Mouse (Mus musculus) forebrain, embryonic 10.5 days (tissue): ENCODE results near the gene Gm49387. TPM values are rescaled to one million over a fixed set of nuclear protein-coding genes. Genes with fewer than 3 reads are reported as not detected.

Source experiments
- DNase-seq: peaks from one replicate; pipeline ENCODE4 v3.0.0-alpha.2; 2017; ENCODE audit warnings: low spot score; ENCODE audit errors: extremely low spot score
- H3K27ac ChIP-seq: fragments of 300-500 bp; sonication (generic); 2 replicates; pipeline ENCODE4 v1.5.1; 2016; ENCODE audit warnings: mild to moderate bottlenecking
- H3K27me3 ChIP-seq: fragments of 300-500 bp; sonication (generic); 2 replicates; pipeline ENCODE4 v1.6.1; 2016; ENCODE audit warnings: mild to moderate bottlenecking; ENCODE audit not compliant: poor library complexity, severe bottlenecking
- H3K36me3 ChIP-seq: fragments of 300-500 bp; sonication (generic); replicated peaks from 2 replicates; pipeline ENCODE4 v1.6.1; 2016; ENCODE audit warnings: mild to moderate bottlenecking, moderate library complexity
- H3K4me1 ChIP-seq: fragments of 300-500 bp; sonication (generic); 2 replicates; pipeline ENCODE4 v1.6.1; 2016
- H3K4me3 ChIP-seq: fragments of 300-500 bp; sonication (generic); 2 replicates; pipeline ENCODE4 v1.5.1; 2016; ENCODE audit warnings: mild to moderate bottlenecking, moderate library complexity
- H3K9me3 ChIP-seq: fragments of 300-500 bp; sonication (generic); 2 replicates; pipeline ENCODE4 v1.6.1; 2016; ENCODE audit warnings: mild to moderate bottlenecking, moderate library complexity
- WGBS: fragments of 180-500 bp; shearing (Covaris S2); methylation state at CpG from one replicate; pipeline ENCODE4 v1.1.7; 2016; 5-methylcytosine and 5-hydroxymethylcytosine counted together
- polyA plus RNA-seq: library from polyadenylated mRNA; unstranded; fragments of >200 nt; fragmentation: Nextera tagmentation; extraction: Ambion mirVana; gene quantifications from 2 replicates; pipeline ENCODE4 v1.2.1, GENCODE M21; 2016

Gm49387 gene
- polyA plus RNA-seq: 0.10 and 1.5 TPM in 2 replicates

GRCm38 (mm10) chr14:31640346-31640889 lies at the start of gene Gm49387:
Gm49387 (minus strand) TSS chr14:31640878.
- H3K4me3 ChIP-seq: peak within 1 kb of the TSS; percentile 77
- no peak for DNase-seq
- H3K27me3 ChIP-seq: no peaks in the 10 kb centered on the region
- H3K27ac ChIP-seq: peak within 1 kb of the TSS; percentile 90
- H3K36me3 ChIP-seq: no peaks in the 10 kb centered on the region
- peaks cover 17% of the 10 kb centered on the region for H3K4me1 ChIP-seq
- no peaks in the 10 kb centered on the region for H3K9me3 ChIP-seq
- 5% methylated on average over 26 of the region's 26 CpGs for WGBS

DNA sequence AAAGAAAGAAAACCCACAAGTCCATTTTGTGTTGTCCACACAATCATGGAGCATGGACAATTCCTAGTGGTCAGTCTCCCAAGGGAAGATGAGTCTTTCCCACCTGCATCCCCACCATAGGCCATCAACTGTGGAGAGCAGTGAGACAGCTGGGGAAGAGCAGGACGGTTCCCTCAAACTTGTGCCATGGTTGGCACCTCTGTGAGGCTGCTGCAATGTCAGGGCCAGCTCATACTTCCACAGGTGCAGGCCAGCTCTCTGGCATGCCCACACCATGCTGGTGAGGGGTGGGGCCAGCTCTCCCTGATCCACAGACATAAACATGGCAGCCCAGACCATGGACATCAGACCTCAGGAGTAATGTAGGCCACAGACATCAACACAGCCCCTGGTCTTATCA lies 45.6 kb upstream of the Gm49387 start:
- H3K36me3 ChIP-seq: no peaks in the 10 kb centered on the region
- H3K9me3 ChIP-seq: no peaks in the 10 kb centered on the region
- no peak overlapping the region for H3K27ac ChIP-seq
- no peaks in the 10 kb centered on the region for H3K27me3 ChIP-seq
- peaks cover 10% of the 10 kb centered on the region for H3K4me1 ChIP-seq
- H3K4me3 ChIP-seq: no peak overlapping the region
- WGBS: 100% methylated on average over 1 of the region's 1 CpGs
- DNase-seq: no peak

GRCm38 (mm10) chr14:31685680-31686079 lies 45.0 kb upstream of the Gm49387 start:
- no peaks in the 10 kb centered on the region for H3K9me3 ChIP-seq
- H3K4me1 ChIP-seq: peaks cover 10% of the 10 kb centered on the region
- 90% methylated on average over 10 of the region's 10 CpGs for WGBS
- no peaks in the 10 kb centered on the region for H3K36me3 ChIP-seq
- no peak overlapping the region for H3K4me3 ChIP-seq
- H3K27me3 ChIP-seq: no peaks in the 10 kb centered on the region
- no peak for DNase-seq
- H3K27ac ChIP-seq: no peak overlapping the region

GRCm38 (mm10) chr14:31684343-31685040 lies 43.8 kb upstream of the Gm49387 start:
- no peak overlapping the region for H3K4me3 ChIP-seq
- no peak overlapping the region for H3K27ac ChIP-seq
- no peaks in the 10 kb centered on the region for H3K36me3 ChIP-seq
- no peak for DNase-seq
- 69% methylated on average over 7 of the region's 7 CpGs for WGBS
- H3K4me1 ChIP-seq: peaks cover 10% of the 10 kb centered on the region
- no peaks in the 10 kb centered on the region for H3K27me3 ChIP-seq
- H3K9me3 ChIP-seq: no peaks in the 10 kb centered on the region

DNA sequence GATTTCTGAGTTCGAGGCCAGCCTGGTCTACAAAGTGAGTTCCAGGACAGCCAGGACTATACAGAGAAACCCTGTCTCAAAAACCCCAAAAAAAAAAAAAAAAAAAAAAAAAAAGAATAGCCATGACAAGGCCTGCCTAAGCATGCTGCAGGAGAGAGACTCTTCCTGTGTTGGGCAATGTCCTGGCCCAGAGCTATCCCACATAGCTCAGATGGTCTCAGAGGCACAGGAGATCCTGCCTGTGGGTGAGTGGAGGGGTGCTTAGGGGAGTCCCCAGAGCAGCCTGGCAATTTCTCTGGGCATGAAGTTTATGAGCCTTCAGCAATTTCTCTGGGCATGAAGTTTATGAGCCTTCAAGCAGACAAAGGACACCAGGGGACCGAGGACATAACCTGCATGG lies 42.9 kb upstream of the Gm49387 start:
- H3K27ac ChIP-seq: no peak overlapping the region
- DNase-seq: no peak
- no peaks in the 10 kb centered on the region for H3K36me3 ChIP-seq
- no peaks in the 10 kb centered on the region for H3K27me3 ChIP-seq
- H3K4me3 ChIP-seq: no peak overlapping the region
- H3K4me1 ChIP-seq: peaks cover 10% of the 10 kb centered on the region
- WGBS: 91% methylated on average over 2 of the region's 2 CpGs
- no peaks in the 10 kb centered on the region for H3K9me3 ChIP-seq

DNA sequence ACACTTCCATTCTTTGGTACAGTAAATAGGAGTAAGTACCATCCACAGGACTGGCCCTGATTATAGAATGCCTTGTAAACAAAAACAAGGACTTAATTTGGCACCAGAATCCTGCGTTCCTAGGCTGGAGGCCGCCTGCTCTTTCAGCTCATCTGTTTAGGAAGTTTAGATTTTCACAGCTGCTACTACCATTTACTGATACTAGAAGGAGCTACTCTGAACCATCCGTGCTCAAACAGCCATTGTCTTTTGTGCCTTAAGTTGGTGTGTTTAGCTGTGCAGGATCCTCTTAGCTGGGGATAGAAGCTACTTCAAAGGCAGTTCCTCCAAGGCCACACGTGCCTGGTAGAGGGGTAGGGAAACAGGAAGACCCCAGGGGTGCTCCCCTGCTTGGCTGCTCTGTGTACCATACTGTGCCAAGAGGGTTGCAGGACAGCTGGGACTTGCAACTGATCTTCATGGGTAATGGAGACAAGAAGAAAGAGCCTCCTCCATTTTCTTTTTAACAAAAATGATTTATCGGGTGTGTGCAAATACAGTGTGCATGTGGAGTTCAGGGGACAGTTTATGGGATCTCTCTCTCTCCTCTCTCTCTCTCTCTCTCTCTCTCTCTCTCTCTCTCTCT lies 41.4 kb upstream of the Gm49387 start:
- Histone ChIP-seq H3K27ac (no peak overlapping the region; the same call in 1 of the 2 replicates), H3K36me3 (no peaks in the 10 kb centered on the region), H3K4me3 (no peak overlapping the region), H3K9me3 (no peaks in the 10 kb centered on the region), H3K4me1 (peaks cover 6% of the 10 kb centered on the region; the same call in 1 of the 2 replicates), H3K27me3 (no peaks in the 10 kb centered on the region)
- DNase-seq: no peak
- 48% methylated on average over 5 of the region's 5 CpGs for WGBS

DNA sequence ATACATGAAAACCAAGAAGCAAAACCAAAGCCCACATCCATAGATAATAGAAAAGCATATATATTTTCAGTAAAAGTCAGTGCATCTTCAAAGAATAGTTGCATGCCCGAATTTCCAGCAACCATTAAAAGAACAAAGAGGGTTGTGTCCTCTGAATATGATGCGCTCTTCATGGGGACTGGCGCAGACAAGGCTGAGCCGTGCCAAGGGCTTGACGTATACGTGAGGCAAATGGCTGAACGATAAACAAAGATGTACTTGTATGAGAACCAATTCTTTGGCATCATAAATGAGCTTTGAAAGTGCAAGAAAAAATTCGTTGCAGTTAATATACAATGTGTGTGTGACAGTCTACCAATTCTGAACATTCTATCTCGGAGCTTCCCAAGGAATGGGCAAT lies 40.6 kb upstream of the Gm49387 start:
- H3K36me3 ChIP-seq: no peaks in the 10 kb centered on the region
- 91% methylated on average over 9 of the region's 9 CpGs for WGBS
- H3K4me3 ChIP-seq: no peak overlapping the region
- H3K9me3 ChIP-seq: no peaks in the 10 kb centered on the region
- H3K27ac ChIP-seq: no peak overlapping the region
- peaks cover 6% of the 10 kb centered on the region; the same call in 1 of the 2 replicates for H3K4me1 ChIP-seq
- no peak for DNase-seq
- no peaks in the 10 kb centered on the region for H3K27me3 ChIP-seq

- Histone ChIP-seq H3K4me1 (peaks cover 6% of the 10 kb centered on the region; the same call in 1 of the 2 replicates), H3K27ac (no peak overlapping the region), H3K9me3 (no peaks in the 10 kb centered on the region), H3K4me3 (no peak overlapping the region), H3K36me3 (no peaks in the 10 kb centered on the region), H3K27me3 (no peaks in the 10 kb centered on the region)
- DNase-seq: no peak
- 91% methylated on average over 3 of the region's 3 CpGs for WGBS
Measured at GRCm38 (mm10) chr14:31680656-31681055, 40.0 kb upstream of the Gm49387 start.

DNA sequence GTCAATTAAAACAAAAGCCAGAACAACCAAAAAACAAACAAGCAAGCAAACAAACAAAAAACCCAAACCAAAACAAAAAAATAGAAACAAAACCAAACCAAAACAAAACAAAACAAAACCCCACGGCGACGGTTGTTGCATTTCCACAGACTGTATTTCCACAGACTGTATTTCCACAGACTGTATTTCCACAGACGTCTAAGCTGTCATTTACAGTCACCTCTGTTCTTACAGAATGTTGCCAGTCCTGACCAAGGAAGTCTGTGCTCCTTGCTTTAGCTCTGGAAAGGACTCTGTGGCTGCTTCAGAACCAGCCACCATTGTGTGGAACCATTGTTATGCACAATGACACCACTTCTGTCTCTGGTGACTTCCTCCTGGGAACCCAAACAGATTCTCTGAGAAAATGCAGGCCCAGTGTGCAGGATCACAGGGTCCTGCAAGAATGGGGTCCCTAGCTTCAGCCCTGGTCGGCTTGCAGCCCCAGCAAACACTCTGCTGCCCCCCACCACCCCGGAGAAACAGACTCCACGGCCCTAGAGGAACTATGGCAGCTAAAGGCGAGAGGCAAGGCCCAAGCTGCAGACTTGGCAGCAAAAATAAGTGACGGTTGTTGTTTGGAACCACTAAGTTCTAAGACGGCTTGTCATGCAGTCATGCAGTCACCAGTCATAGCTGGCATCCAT lies 31.1 kb upstream of the Gm49387 start:
- Histone ChIP-seq H3K27me3 (no peaks in the 10 kb centered on the region), H3K27ac (peak overlapping the region; percentile 45; the same call in 1 of the 2 replicates), H3K9me3 (no peaks in the 10 kb centered on the region), H3K4me3 (no peak overlapping the region), H3K36me3 (peaks cover 11% of the 10 kb centered on the region), H3K4me1 (peaks cover 29% of the 10 kb centered on the region)
- DNase-seq: no peak
- WGBS: 52% methylated on average over 10 of the region's 10 CpGs

DNA sequence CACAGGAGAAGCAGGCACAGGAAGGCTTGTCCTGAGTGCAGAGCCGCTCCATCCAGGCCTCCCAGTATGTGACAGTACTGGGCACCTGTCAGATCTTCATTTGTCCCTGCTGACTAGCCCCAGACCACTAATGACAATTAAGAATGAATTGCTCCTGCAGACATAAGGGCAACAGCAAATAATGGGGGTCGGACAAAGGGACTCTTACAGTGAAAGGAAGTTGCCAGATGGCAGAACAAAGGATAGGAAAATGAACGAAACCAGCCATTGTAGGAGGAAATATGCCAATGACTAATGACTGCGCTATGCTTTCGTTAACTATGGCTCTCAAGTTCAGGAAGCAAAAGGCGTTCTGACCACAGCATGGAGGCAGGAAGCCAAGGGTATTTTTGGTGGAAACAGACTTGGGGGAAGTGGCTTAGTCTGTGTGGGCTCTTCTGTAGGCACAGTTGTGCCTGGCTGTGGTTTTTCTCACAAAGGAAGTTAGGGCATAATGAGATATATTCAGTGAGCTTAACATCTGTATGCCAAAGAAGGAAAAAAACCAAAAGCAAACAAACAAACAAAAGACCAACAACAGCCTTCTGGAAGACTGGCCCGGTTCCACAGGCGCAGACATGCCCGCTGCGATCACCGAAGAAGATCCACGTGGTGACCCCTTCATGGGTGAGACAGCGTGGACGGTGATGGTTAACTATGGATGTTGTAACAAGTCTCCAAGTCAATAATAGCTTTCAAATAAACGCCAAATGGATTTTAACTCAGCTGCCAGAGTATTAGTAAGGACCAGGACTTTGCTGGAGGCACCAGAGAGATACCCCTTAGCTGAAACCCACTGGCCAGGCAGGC lies 29.2 kb upstream of the Gm49387 start:
- Histone ChIP-seq H3K27me3 (no peaks in the 10 kb centered on the region), H3K4me3 (no peak overlapping the region), H3K27ac (peak overlapping the region; percentile 70), H3K4me1 (peaks cover 32% of the 10 kb centered on the region), H3K36me3 (peaks cover 19% of the 10 kb centered on the region), H3K9me3 (no peaks in the 10 kb centered on the region)
- WGBS: 82% methylated on average over 15 of the region's 15 CpGs
- DNase-seq: no peak

DNA sequence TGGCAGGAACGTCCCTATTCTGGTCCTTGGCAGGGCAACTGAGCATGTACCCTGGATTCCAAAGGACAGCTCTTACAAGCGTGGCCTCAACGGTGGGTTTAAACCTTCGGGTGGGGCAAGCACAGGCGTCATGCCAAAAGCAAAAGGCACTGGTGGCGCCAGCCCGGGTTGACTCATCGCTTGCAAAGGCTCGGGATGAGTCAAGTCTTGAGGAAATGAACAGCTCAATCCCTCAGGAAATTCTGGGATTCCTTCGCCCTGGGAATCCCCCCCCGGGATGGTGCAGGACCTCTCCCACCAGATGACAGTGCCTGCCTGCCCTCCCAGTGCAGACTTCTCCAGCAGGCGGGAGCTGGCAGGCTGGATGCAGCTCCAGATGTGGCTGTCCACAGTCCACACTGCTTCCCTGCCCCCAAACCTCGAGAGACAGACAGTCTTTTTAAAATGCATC lies 28.5 kb upstream of the Gm49387 start:
- no peak for DNase-seq
- 79% methylated on average over 13 of the region's 13 CpGs for WGBS
- Histone ChIP-seq H3K4me3 (no peak overlapping the region), H3K9me3 (no peaks in the 10 kb centered on the region), H3K4me1 (peaks cover 33% of the 10 kb centered on the region), H3K27me3 (no peaks in the 10 kb centered on the region), H3K27ac (peak overlapping the region; percentile 70), H3K36me3 (peaks cover 19% of the 10 kb centered on the region)

DNA sequence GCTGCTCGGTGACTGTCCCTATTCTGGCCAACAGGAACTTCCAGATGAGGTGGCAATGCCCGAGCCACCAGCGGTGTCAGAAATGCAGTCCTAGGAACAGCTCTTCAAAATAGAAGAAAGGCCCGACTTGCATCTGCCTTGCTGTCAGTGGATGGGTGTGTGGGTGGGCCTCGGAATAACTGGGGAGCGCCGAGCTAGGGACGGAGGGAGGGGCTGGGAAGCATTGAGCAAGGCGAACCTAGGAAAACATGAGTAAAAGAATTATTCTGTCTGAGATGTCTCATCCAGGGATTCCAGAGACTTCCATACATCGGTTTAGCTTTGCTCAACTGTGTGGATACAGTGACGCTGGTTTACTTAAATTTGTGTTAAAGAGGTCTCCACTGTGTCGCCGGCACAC lies 27.6 kb upstream of the Gm49387 start:
- no peak overlapping the region for H3K4me3 ChIP-seq
- peaks cover 19% of the 10 kb centered on the region for H3K36me3 ChIP-seq
- no peaks in the 10 kb centered on the region for H3K27me3 ChIP-seq
- no peak for DNase-seq
- WGBS: 88% methylated on average over 13 of the region's 13 CpGs
- 0 out of 2 replicates have a peak overlapping the region, but pooled peaks have one; percentile 21 for H3K27ac ChIP-seq
- no peaks in the 10 kb centered on the region for H3K9me3 ChIP-seq
- H3K4me1 ChIP-seq: peaks cover 40% of the 10 kb centered on the region
